In genomic region chr14:30826174-30827140, GRCm38 (mm10) we compare ENCODE assay signal across 8 mouse cellular contexts. TPM values are rescaled to one million over a fixed set of nuclear protein-coding genes. Genes with fewer than 3 reads are reported as not detected.
DNase-seq lines count a peak whose midpoint lies in the region; ATAC-seq lines count a peak whose summit lies in the region.

No protein-coding gene starts in this region.

- peak overlapping the region; percentile 91 for H3K9ac ChIP-seq in neural tube, embryonic 11.5 days (ENCODE audit: low read length)
- peak overlapping the region; percentile 73 for H3K9ac ChIP-seq in embryonic facial prominence, embryonic 12.5 days
- peak overlapping the region; percentile 90 for H3K9ac ChIP-seq in intestine, embryonic 16.5 days (ENCODE audit: low read depth, low read length)

- no peak for DNase-seq in neural tube, embryonic 11.5 days (ENCODE audit: low spot score)
- DNase-seq in neural tube, embryonic 10.5 days (ENCODE audit: extremely low spot score, low spot score) = no peak
- DNase-seq in naive thymus-derived CD4-positive, alpha-beta T cell, adult 2 months (ENCODE audit: low read depth) = peak; percentile 30
- no peak for DNase-seq in retina, postnatal 1 day
- no peak for DNase-seq in right cerebral cortex, postnatal 25 days

- WGBS in neural tube, embryonic 11.5 days = 20% methylated on average over 17 of the region's 17 CpGs
- 18% methylated on average over 17 of the region's 17 CpGs for WGBS in embryonic facial prominence, embryonic 12.5 days
- WGBS in intestine, embryonic 16.5 days = 17% methylated on average over 17 of the region's 17 CpGs

- no peaks in the 10 kb centered on the region for H3K36me3 ChIP-seq in neural tube, embryonic 11.5 days (ENCODE audit: control insufficient read depth, insufficient read depth, low read length)
- H3K36me3 ChIP-seq in embryonic facial prominence, embryonic 12.5 days = no peaks in the 10 kb centered on the region; the same call in 1 of the 2 replicates
- H3K36me3 ChIP-seq in intestine, embryonic 16.5 days (ENCODE audit: control insufficient read depth, insufficient read depth, low read length) = no peaks in the 10 kb centered on the region

- no peaks in the 10 kb centered on the region for H3K27me3 ChIP-seq in neural tube, embryonic 11.5 days (ENCODE audit: control insufficient read depth, insufficient read depth, low read length)
- H3K27me3 ChIP-seq in embryonic facial prominence, embryonic 12.5 days = no peaks in the 10 kb centered on the region
- no peaks in the 10 kb centered on the region for H3K27me3 ChIP-seq in intestine, embryonic 16.5 days (replicated peaks; ENCODE audit: control insufficient read depth, insufficient read depth, low read length)

- peak; percentile 67 for ATAC-seq in neural tube, embryonic 11.5 days (ENCODE audit: insufficient read depth, low FRiP score, low TSS enrichment)
- ATAC-seq in embryonic facial prominence, embryonic 12.5 days (ENCODE audit: insufficient number of reproducible peaks, insufficient read depth, low FRiP score, low TSS enrichment) = no peak
- peak; percentile 24; the same call in 1 of the 2 replicates for ATAC-seq in intestine, embryonic 16.5 days
- no peak for ATAC-seq in erythroid progenitor cell, adult 5-6 weeks (replicated peaks; ENCODE audit: low FRiP score, poor library complexity, severe bottlenecking)

- H3K4me3 ChIP-seq in neural tube, embryonic 11.5 days (ENCODE audit: low read depth, low read length) = peak overlapping the region; percentile 82
- peak overlapping the region; percentile 72 for H3K4me3 ChIP-seq in embryonic facial prominence, embryonic 12.5 days
- peak overlapping the region; percentile 96 for H3K4me3 ChIP-seq in intestine, embryonic 16.5 days (ENCODE audit: low read length)

- H3K4me1 ChIP-seq in neural tube, embryonic 11.5 days (ENCODE audit: control insufficient read depth, insufficient read depth, low read length) = peaks cover 17% of the 10 kb centered on the region
- H3K4me1 ChIP-seq in embryonic facial prominence, embryonic 12.5 days = peaks cover 30% of the 10 kb centered on the region
- peaks cover 45% of the 10 kb centered on the region for H3K4me1 ChIP-seq in intestine, embryonic 16.5 days (ENCODE audit: control insufficient read depth, insufficient read depth, low read length)

- H3K27ac ChIP-seq in neural tube, embryonic 11.5 days (ENCODE audit: low read depth, low read length) = no peak overlapping the region
- no peak overlapping the region for H3K27ac ChIP-seq in embryonic facial prominence, embryonic 12.5 days
- H3K27ac ChIP-seq in intestine, embryonic 16.5 days (ENCODE audit: low read length) = no peak overlapping the region

- peak overlapping the region; percentile 78 for H3K4me2 ChIP-seq in neural tube, embryonic 11.5 days (ENCODE audit: low read depth)
- H3K4me2 ChIP-seq in embryonic facial prominence, embryonic 12.5 days (replicated peaks) = peak overlapping the region; percentile 63
- peak overlapping the region; percentile 89 for H3K4me2 ChIP-seq in intestine, embryonic 16.5 days (ENCODE audit: low read depth, low read length)

- no peaks in the 10 kb centered on the region for H3K9me3 ChIP-seq in neural tube, embryonic 11.5 days (ENCODE audit: control insufficient read depth, low read length)
- H3K9me3 ChIP-seq in embryonic facial prominence, embryonic 12.5 days = no peaks in the 10 kb centered on the region
- no peaks in the 10 kb centered on the region for H3K9me3 ChIP-seq in intestine, embryonic 16.5 days (ENCODE audit: control insufficient read depth, low read length)

RNA-seq across cellular contexts. Expression of gene Tmem110, which starts 1.1 kb away (rescaled TPM):
- polyA plus RNA-seq in neural tube, embryonic 11.5 days (2014; fragmentation: Nextera tagmentation; extraction: Ambion mirVana) = 26.7 and 31.2 TPM in 2 replicates
- polyA plus RNA-seq in embryonic facial prominence, embryonic 12.5 days (2016; fragmentation: Nextera tagmentation; extraction: Ambion mirVana) = 39.2 and 41.4 TPM in 2 replicates
- polyA plus RNA-seq in intestine, embryonic 16.5 days (2015; fragmentation: Nextera tagmentation; extraction: Ambion mirVana) = 18.6 and 20.6 TPM in 2 replicates
- total RNA-seq in erythroid progenitor cell, adult 5-6 weeks (2015; ENCODE audit: low replicate concordance) = 4.3 and 5.4 TPM in 2 replicates
- 1.7 and 1.8 TPM in 2 replicates for total RNA-seq in erythroid progenitor cell, adult 5-6 weeks (2017; ENCODE audit: low replicate concordance)

RNA-seq across cellular contexts. Expression of gene Mustn1, which starts 52.5 kb away (rescaled TPM):
- 2.8 and 3.0 TPM in 2 replicates for polyA plus RNA-seq in neural tube, embryonic 11.5 days (2014; fragmentation: Nextera tagmentation; extraction: Ambion mirVana)
- 2.5 and 4.3 TPM in 2 replicates for polyA plus RNA-seq in embryonic facial prominence, embryonic 12.5 days (2016; fragmentation: Nextera tagmentation; extraction: Ambion mirVana)
- polyA plus RNA-seq in intestine, embryonic 16.5 days (2015; fragmentation: Nextera tagmentation; extraction: Ambion mirVana) = 8.8 and 10.6 TPM in 2 replicates
- total RNA-seq in erythroid progenitor cell, adult 5-6 weeks (2015; ENCODE audit: low replicate concordance) = not detected in 2 replicates
- not detected in 2 replicates for total RNA-seq in erythroid progenitor cell, adult 5-6 weeks (2017; ENCODE audit: low replicate concordance)

RNA-seq across cellular contexts. Expression of gene Itih4, which starts 59.8 kb away (rescaled TPM):
- polyA plus RNA-seq in neural tube, embryonic 11.5 days (2014; fragmentation: Nextera tagmentation; extraction: Ambion mirVana) = not detected in 2 replicates
- polyA plus RNA-seq in embryonic facial prominence, embryonic 12.5 days (2016; fragmentation: Nextera tagmentation; extraction: Ambion mirVana) = not detected in 2 replicates
- polyA plus RNA-seq in intestine, embryonic 16.5 days (2015; fragmentation: Nextera tagmentation; extraction: Ambion mirVana) = 1.0 and 3.1 TPM in 2 replicates
- not detected in 2 replicates for total RNA-seq in erythroid progenitor cell, adult 5-6 weeks (2015; ENCODE audit: low replicate concordance)
- not detected in 2 replicates for total RNA-seq in erythroid progenitor cell, adult 5-6 weeks (2017; ENCODE audit: low replicate concordance)

Comparison
In these comparisons a context has a peak if more than half of its experiments do, and no peak if none do; other contexts are left out.
1. ATAC-seq: peak in neural tube, embryonic 11.5 days (single experiment) and intestine, embryonic 16.5 days (single experiment); none in embryonic facial prominence, embryonic 12.5 days (single experiment) and erythroid progenitor cell, adult 5-6 weeks (single experiment).
2. Peak in every context shown above with its lines, with median percentiles within 50 percentile points of each other: H3K4me2 ChIP-seq, H3K4me3 ChIP-seq and H3K9ac ChIP-seq.